Mouse (Mus musculus) spleen, postnatal 10 days (tissue): ENCODE data around the gene Armh3.

Experiments used
- DNase-seq, 2 experiments: peaks; one replicate each; pipeline ENCODE4 v3.0.0; 2021 to 2022; ENCODE audit warnings: low spot score in 2 of 2

The Armh3 gene

GRCm38 (mm10) chr19:45997785-45998693 is at the start of gene Armh3:
Armh3 (minus strand) TSS chr19:45998488.
- peak; percentile 88 to 93 for DNase-seq

DNA sequence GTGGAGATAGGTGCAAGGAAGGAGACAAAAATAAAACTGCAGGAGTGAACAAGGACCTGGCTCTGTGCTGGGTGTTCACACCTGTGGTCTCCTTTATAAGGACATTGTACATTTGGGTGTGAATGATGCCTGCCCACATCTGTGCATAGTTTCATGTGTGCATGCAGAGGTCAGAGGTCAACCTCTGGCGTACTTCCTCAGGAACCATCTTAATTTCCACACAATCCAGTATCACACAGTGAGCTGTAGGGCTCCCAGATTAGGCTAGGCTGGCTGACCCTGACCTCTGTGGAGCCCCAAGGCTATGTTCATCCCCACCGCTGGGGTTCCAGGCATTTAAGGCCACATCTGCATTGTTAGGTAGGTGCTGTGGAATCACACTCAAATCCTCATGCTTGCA is 49.1 kb upstream of the Armh3 start:
- no peak for DNase-seq

DNA sequence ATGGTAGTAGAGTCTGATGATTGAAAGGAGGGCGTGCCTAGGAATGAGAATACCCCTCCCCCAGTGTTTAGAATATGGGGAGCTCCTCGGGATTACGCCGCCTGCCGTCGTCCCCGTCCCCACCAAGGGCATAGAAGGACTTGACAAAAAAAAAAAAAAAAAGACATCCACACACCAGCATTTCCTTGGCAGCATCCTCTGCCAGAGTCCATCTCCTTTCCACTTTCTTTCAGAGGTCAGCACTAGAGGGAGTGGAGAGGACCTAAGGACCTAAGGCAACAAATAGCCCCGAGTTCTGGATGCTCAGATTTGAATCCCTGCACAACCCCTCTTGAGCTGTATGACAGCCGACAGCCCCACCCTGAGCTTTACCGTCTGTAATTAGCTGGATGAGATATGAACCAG is 48.3 kb upstream of the Armh3 start:
- no peak for DNase-seq

DNA sequence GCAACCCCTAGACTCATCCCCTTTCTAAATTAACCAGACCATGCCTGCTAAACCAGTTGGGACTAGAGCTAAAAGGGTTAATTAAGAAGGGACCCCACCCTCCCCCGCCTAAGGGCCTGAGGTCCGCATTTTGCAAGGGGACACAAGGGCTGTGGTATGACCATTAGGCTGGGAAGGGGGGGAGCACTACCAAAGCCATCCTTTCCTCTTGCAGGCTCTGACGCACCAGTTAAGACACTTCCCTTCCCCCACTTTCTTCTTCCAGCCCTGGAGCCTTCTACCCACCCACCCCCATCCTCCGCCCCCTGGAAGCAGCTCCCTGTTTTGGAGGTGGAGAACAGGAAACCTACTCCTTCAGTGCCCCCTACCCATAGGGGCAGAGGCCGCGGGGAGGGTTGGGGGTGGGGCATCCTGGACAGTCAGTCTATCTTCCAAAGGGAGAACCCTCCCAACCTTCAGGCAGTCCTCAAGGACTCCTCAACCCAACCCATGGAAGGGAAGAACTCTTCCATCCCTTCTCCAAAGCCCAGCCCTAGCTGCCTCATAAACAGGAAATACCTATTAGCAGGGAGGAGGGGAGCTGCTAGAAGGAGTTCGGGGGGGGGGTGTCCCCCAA is 47.5 kb upstream of the Armh3 start:
- peak in 1 of 2 experiments; percentile 34 for DNase-seq

DNA sequence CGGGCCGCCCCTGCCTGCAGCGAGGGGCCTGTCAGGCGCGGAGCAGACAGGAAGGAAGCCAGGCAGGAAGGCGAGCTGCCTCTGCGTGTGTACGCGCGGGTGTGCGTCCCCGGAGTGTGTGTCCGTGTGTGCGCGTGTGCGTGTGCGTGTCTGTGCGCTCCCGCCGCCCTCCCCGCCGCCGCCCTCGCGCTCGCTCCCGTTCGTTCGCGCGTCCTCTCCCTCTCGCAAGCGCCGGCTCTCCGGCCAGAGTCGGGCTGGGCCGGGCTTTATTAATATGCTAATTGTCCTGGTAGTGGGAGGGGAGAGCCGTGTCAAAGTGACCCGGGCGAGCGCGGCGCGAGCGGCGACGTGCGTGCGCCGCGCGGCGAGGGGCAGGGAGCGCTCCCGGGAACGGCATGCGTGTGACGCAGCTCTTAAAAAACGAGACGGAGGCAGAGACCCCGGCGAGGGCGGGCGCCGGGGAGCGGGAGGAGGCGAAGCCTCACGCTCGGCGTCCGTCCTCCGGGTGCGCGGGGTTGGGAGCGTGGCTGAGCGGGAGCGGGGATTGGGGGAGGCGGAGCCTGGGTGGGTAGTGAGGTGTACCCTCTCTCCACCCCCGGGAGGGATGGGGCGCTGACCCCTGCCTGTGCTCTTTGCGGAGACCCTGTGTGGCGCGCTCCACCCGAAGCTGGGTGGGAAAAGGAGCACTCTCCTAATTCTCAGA is 46.9 kb upstream of the Armh3 start, which contains the start of gene Ldb1:
Ldb1 (minus strand) TSS at position 222 of the 703 bp plus-strand sequence.
- peak; percentile 69 to 76 for DNase-seq

GRCm38 (mm10) chr19:46044271-46044992 is 46.1 kb upstream of the Armh3 start, which contains the start of gene Pprc1:
Pprc1 (plus strand) TSS chr19:46044886.
- DNase-seq: peak in 1 of 2 experiments; percentile 18

DNA sequence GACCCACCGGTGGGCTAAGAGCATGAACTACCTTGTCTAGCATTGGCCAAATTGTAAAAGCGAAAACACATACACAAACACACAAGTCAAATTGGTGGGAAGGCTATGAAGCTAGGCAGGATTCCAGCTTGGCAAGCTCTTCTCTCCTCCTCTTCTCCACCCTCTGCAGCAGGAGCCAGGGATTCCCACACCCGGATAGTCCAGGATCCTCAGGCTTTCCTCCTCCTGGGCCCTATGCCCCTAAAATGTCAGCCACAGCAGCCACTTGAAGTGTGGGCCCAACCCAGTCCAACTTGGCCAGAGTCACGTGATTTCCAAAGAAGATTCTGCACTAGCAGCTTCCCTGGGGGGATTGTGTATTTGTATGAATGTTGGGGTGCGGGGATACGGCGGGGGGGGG is 45.1 kb upstream of the Armh3 start:
- no peak for DNase-seq

DNA sequence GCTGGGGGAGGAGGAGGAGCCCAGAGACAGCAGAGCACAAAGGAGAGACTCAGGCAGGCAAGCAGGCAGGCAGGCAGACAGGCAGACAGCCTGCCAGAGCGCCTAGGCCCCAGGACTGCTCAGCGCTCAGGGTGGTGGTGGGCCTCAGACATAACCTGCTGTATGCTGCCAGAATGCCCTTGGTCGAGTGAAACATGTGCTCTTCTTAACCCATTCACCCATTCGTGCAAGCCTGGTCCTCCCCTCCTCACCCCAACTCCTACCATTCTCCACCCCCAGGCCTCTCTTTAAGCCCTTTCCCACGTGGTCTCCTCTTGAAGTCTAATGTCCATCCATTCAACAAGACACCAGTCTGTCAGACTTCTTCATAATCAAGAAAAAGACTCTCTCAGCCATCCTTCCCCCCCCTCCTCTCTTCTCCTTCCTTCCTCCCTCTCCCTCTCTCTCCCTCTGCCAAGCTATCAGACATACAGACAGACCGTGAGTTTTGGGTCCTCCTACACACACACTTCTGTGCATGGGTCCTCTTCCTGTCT is 44.3 kb upstream of the Armh3 start:
- peak in 1 of 2 experiments; percentile 50 for DNase-seq

- peak in 1 of 2 experiments; percentile 80 for DNase-seq
Measured at GRCm38 (mm10) chr19:46041933-46042475, 43.7 kb upstream of the Armh3 start.

DNA sequence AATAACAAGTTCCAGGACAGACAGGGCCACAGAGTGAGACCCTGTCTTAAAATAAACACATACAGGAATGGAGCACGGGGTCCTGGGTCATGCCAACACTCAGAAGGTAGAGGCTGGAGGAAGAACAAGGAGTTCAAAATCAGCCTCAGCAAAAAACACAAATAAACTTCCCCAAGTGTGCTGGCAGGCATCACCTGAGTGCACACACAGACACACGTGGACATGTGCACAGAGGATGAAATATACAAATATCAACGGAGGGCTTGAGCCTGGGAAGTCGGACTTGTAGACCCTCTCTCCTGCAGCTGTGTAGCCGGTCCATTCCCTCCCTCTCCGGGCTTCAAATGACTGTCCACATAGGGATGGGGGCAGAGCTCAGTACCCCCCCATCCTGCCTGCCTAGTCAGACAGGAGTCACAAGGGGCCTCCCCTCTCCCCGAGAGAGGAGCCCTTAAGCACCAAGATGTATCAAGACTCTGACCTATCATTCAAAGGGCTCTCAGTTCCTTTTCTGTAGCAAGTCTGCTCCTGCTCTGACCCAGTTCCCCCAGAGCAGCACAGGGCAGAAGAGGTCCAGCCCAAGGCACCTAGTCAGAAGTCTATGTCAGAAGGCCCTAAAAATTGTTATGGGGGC is 43.1 kb upstream of the Armh3 start:
- peak in 1 of 2 experiments; percentile 44 for DNase-seq

GRCm38 (mm10) chr19:46040149-46040902 is 42.0 kb upstream of the Armh3 start:
- peak; percentile 40 to 53 for DNase-seq

DNA sequence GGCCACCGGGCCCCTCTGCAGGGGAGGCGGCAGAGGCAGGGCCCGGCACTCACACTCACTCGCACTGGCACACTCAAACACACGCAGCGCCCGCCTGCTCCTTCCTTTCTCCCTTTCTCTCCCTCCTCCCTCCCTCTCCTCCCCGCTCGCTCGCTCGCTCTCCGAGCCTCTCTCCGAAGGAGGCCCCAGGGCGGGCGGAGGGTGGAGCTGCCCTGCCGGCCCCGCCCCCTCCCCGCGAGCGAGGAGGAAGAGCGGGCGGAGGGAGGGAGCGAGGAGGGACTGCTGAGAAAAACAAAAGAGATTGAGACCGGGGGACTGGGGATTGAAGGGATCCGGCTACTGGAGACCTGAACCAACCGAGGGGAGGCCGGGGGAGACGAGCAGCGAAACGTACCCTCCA is 41.2 kb upstream of the Armh3 start:
- DNase-seq: peak; percentile 86 to 95

DNA sequence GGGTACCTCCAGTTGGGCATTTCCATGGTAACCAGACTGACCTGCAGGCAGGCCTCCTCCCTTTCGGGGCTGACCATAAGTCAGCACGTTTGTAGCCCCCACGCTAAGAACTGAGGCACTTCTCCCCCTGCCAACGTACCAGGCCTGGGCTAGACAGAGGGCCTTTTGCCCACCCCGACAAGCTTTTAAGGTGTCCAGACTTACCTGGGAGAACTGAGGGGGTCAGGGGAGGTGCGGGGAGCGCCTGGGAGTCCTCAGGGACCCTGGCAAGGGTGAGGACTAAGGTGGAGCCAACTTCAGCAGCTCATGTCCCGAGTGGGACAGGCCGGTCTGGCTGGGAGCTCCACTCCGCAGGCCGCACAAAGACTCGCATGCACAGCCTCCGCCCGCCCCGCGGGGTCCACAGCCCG is 40.6 kb upstream of the Armh3 start:
- peak; percentile 52 to 69 for DNase-seq

- peak; percentile 58 to 63 for DNase-seq
Measured at GRCm38 (mm10) chr19:46037925-46038850, 39.9 kb upstream of the Armh3 start.

DNA sequence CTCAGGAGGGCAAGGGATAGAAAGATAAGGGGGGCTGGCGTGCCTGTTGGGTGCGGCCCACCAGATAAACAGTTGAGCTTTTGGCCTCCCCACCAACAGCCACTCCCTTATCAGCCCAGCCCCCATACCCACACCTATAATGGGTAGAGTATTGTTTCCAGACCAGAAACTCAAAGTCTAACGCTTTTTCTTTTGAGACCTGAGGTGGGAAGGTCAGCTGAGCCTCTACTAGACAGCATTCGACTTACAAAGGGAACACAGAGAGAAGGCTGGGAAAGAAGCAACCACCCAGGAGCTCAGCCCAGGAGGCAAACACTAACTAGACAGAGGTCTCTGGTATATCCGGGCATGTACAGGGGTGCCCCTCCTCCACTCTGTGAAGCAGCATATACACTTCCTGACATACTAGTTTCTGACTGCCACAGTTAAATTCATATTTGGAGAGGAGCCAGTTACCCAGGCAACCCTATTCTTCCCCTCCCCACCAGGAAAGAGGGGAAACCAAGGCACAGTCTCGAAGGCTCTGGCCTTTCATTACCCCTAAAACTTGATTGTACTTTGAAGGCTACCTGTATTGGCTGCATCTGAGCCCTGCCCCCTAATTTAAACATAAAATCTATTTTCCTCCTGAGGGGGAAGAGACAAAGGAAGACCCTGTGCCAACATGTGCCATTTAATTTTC is 39.1 kb upstream of the Armh3 start:
- peak; percentile 56 to 60 for DNase-seq

- DNase-seq: peak; percentile 50 to 75
Measured at GRCm38 (mm10) chr19:46036477-46037242, 38.4 kb upstream of the Armh3 start.

DNA sequence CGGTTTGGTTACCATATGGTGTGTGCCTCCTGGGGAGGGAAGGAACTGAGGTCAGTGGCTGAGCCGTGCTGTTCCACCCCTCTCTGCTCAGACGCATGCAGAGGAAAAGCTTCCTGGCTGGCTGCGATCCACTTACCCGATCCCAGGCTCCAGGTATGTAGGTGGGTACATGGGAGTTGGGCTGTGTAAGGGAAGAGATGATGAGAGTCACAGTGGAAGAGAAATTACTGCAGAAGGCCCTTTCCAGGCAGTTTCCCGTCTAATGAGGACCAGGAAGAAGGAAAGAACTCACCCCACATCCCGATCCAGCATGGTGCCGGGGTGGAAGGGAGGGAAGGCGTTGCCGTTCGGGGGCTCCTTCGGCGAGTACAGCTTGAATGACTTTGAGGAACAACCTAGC is 37.7 kb upstream of the Armh3 start:
- no peak for DNase-seq
